Mouse (Mus musculus) yolk sac, embryonic 10.5 days (tissue): Measurements from ENCODE around the gene Rab3ip.

Experiments
- DNase-seq: peaks from one replicate; pipeline ENCODE4 v3.0.0-alpha.2; 2017; ENCODE audit warnings: low spot score

Gene Rab3ip

GRCm38 (mm10) chr10:116919368-116920317 is 30.9 kb downstream of the Rab3ip start:
- no peak for DNase-seq

DNA sequence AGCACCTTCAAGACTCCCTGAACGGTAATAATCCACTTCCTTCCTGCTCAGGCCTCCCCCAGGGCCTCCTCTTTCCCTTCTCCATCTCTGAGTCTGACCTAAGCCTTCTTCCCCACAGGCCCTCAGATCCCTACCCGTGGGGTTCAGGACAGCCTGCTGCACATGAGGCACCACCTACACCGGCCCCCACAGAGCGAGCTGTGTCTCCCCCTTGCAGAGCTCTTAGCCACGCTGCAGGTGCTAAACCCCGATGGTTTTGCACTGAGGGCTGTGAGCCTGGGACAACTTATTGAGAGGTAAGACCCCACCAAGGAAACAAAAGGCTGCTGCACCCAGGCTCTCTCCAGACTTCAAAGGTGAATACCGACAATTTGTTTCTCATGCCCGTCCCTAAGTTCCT is 34.0 kb downstream of the Rab3ip start:
- no peak for DNase-seq

GRCm38 (mm10) chr10:116915286-116915685 is 35.3 kb downstream of the Rab3ip start:
- no peak for DNase-seq

DNA sequence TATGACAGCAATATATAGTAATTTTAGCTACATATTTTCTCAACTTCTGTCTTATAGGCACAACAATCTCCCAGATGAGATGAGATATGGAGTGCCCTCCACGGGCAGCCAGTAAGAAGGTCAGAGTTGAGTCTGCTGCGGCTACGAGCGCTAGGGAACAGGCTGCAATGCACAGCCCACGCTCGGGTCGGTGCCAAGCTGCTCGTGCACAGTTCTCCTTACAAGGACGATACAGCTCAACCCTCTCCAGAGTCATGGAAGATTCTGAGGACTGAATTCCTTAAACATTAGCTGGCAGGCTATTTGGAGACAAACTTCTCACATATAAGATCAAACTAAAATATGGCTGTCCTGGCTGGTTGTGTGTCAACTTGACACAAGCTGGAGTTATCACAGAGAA is 36.0 kb downstream of the Rab3ip start:
- DNase-seq, result no peak

DNA sequence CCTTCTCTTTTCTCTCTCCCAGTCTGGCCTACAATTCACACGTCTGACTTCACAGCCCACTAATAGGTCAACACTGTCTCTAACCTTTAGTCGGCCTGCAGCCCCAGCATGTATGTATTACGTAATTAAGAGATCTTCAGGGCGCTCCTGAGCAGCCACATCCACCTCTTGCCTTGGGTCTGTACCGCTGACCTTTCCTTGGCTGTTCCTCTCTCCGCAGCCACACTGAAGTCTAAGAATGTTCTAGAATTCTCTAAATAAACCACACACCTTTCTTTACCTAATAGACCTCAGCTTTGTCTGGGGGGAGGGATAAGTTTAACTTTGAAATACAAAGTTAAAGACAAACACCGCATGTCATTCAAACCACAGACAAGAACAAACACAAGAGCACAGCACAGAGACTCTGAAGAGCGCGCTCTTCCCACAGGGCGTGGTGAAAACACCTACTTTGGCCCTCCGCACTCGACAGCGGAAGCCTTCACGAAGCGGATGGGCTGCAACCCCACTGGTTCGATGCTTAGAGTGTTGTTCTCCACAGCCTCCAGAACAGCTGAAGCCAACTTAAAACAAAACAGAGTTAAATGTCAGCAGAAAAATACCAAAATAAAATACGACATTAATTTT is 36.8 kb downstream of the Rab3ip start:
- peak; percentile 65 for DNase-seq

GRCm38 (mm10) chr10:116912850-116913249 is 37.7 kb downstream of the Rab3ip start:
- DNase-seq, result no peak

DNA sequence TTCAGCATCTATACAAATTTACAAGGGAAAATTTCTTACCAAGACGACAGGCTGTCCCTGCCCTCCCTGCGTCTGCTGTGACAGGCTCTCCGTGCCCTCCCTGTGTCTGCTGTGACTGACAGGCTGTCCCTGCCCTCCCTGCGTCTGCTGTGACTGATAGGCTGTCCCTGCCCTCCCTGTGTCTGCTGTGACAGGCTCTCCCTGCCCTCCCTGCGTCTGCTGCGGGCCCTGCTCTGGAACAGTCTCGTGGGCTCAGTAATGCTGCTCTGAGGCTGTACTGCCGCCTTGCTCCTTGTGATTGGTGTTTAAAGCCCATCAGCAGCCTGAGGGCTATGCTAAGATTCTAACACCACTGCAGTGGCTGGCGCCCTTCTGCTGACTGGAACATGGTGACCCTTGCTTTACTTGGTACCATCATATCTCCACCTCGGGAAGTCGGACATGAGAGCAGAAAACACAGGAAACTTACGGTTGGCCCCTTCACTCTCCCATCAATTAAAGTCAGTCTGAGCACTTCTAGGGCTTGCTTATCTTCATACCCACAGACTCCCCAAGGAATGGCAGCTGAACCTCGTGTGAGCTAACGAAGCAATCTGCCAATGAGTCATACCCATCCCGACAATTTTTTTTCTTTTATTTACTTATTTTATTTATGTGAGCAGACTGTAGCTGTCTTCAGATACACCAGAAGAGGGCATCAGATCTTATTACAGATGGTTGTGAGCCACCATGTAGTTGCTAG is 41.5 kb downstream of the Rab3ip start:
- no peak for DNase-seq

GRCm38 (mm10) chr10:116906794-116907193 is 43.8 kb downstream of the Rab3ip start:
- DNase-seq, result no peak

DNA sequence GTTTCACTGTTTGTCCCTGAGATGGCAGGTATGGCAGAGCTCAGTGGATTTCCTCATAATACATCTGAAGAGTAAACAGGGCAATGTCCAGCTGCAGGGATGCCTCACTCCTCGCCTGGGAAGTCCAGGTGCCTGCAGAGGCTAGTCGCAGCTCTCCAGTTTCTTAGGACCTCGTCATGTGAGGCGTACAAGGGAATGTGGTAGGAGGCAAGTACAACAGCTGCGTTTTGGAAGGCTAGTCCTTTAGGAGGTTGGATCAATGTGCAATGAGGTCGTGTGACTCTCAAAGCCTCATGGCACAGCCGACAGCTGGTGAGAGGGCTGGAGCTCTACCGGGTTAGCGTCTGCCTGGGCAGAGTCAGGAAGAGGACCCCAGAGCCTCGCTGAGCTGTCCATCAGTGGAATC is 46.1 kb downstream of the Rab3ip start:
- DNase-seq, result peak; percentile 69

- DNase-seq, result no peak
These were observed 54.0 kb downstream of the Rab3ip start, which contains the start of gene Myrfl for GRCm38 (mm10) chr10:116896336-116897177. Gene Myrfl (minus strand): TSS chr10:116896919.

- DNase-seq, result no peak
These were observed 55.3 kb downstream of the Rab3ip start for GRCm38 (mm10) chr10:116895108-116895833.

- DNase-seq, result no peak
These were observed 56.0 kb downstream of the Rab3ip start for GRCm38 (mm10) chr10:116894540-116894939.

DNA sequence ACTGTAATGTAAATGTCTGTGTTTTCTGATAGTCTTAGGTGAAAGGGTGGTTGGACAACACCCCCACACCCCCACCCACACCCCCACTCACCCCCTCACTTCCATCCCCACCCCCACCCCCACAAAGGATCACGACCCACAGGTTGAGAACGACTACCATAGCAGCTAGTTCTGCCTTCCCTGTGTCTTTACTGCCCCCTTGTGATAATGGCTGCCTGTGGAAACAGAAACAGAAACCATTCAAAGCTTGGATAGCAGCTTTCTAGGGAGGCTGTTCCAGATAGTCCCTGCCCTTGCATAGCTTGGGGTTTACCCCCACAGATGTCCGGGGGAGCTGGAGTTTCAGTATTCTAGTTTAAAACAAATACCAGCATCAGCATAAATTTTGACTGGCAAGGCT is 56.8 kb downstream of the Rab3ip start:
- no peak for DNase-seq

GRCm38 (mm10) chr10:116890587-116890986 is 60.0 kb downstream of the Rab3ip start:
- no peak for DNase-seq

DNA sequence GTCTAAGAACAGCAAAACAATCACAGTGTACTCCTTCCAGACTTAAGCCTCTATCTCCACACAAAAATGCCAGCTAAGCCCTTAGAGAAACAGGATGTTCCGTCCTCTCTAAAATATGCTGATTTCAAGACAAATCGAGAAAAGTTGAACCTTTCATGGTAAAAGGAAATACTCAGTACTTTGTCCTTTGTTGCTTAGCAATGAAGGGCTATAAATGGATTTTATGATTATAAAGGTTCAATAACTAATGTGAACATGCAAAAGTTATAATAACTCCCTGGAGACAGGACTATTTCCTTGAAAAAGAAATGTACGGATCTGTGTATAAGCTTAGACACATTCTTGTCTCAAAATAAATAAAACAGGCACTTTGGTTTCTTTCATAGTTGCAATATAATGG is 66.0 kb downstream of the Rab3ip start:
- DNase-seq, result no peak

GRCm38 (mm10) chr10:116883531-116883930 is 67.0 kb downstream of the Rab3ip start:
- no peak for DNase-seq

GRCm38 (mm10) chr10:116877436-116877835 is 73.1 kb downstream of the Rab3ip start:
- DNase-seq, result no peak

DNA sequence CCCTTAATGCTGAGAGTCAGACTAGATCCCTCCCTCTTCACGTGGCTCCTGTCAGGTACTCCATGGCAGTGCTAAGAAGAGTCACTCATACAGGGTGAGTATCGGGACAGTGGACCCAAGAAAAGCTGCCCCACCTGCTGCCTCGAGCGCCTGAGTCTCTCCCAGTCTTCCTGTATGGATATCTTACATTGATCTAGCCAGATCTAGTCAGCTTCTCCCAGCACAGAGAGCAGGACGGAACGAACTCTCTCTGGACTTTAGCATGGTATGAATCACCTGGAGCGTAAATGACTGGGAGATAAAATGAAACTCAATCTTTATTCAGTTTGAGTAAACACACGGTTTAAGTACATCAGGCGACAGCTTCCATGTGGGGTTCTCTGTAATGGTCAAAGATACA is 76.1 kb downstream of the Rab3ip start:
- no peak for DNase-seq

DNA sequence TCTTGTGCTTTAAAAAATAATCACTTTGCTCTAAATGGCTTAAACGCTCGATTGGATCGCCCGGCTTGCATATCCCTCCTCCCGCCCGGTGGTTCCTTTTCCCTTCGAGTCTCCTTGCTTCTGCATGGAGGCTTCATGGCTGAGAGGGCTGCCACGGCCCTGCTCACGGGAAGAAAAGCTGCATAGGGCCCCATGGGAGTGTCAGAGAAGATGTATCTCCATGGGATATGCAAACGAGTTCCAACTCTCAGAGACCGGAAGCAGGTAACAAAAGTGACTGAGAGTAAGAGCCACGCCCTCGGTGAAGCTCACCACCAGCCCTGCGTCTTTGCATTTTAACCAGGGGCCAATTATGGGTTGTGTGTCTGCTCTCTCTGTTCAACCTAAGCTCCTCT is 78.6 kb downstream of the Rab3ip start:
- no peak for DNase-seq

GRCm38 (mm10) chr10:116871329-116872015 is 79.1 kb downstream of the Rab3ip start:
- no peak for DNase-seq
